Mouse (Mus musculus): ENCODE results near the gene Vstm2a.
A peak's percentile ranks its signal among the peaks of the same experiment; 100 is the strongest.

Gene Vstm2a

DNA sequence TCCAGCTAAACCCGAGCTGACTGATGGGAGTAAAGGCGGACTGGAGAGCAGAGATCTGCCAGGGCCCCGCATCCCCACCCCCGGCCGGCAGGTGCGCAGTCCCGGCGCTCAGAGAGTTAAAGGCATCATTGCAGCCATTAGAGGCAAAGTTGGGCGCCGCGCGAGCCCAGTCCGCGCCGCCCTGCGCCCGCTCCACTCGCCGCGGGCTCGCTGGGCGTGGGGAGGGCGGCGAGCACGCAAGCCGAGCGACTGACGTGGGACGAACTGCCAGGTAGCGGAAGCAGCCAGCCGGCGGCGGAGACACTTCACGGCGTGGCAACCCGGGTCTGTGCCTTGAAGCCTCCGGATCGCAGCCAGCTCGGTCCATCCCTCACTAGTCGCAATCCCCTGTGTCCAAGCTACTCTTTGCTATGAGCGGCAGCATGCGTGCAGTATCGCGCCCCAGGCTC lies at the start of gene Vstm2a:
Gene Vstm2a (plus strand): TSS at position 252 of the 449 bp plus-strand sequence.
- no peak for DNase-seq (ENCODE audit: low read depth, low spot score)

DNA sequence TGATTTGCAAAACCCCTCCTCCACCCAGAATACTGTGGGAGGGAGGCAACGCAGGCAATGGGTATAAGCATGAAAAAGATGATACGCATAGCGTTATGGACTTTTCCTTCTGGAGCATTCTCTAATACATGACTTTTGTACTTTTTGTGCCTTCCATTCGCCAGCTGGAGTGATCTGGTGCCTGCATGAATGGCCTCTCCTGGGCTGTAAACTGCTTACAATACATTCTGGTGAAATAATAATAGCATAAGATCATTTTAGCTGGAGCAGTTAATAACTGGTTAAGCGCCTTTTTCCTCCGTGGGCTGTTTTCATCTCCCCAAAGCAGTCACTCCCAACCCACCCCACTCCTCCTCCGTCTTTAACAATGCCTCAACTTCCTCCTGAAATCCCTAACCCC lies 513 bp upstream of the Vstm2a start:
- no peak for DNase-seq (ENCODE audit: low read depth, low spot score)

- DNase-seq (ENCODE audit: low read depth, low spot score) = no peak
Observed at GRCm38 (mm10) chr11:16258300-16258699, 776 bp downstream of the Vstm2a start.

DNA sequence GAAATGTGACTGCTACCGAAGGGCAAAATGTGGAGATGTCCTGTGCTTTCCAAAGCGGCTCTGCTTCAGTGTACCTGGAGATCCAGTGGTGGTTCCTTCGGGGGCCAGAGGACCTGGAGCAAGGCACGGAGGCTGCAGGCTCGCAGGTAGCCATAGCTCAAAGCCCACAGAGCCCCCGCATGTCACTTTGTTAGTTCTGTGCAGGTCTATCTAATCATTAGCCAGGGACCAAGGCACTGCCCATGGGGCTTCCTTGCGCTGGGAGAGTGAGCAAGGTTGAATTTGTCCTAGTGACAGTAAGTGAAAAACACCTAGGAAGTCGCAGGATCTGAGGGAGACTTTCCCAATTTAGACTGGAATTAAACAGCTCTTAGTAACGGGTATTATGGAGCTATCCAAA lies 2.4 kb downstream of the Vstm2a start:
- DNase-seq (ENCODE audit: low read depth, low spot score) = no peak

- DNase-seq (ENCODE audit: low read depth, low spot score) = no peak
Observed at GRCm38 (mm10) chr11:16260764-16261578, 3.4 kb downstream of the Vstm2a start.

DNA sequence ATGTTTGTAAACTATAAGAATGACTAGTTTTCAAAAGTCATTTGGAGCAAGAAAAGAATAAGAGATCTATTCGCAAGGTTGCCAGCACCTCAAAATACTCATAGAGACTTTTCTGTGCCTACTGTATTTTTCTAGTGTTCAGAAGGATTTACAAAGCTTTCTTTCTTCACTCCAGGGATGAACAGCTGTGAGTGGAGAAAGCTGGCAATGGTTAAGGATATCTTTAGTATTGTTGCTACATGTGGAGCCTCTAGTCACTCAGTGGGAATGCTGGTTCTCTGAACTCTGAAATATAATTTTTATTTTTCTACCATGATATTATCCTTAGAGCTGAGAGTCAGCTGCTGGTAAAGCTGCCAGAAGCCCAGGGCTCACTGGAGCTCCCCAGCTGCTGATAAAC lies 10.9 kb downstream of the Vstm2a start:
- DNase-seq (ENCODE audit: low read depth, low spot score) = no peak

GRCm38 (mm10) chr11:16290381-16290780 lies 32.9 kb downstream of the Vstm2a start:
- no peak for DNase-seq (ENCODE audit: low read depth, low spot score)

GRCm38 (mm10) chr11:16292960-16293359 lies 35.4 kb downstream of the Vstm2a start:
- no peak for DNase-seq (ENCODE audit: low read depth, low spot score)

DNA sequence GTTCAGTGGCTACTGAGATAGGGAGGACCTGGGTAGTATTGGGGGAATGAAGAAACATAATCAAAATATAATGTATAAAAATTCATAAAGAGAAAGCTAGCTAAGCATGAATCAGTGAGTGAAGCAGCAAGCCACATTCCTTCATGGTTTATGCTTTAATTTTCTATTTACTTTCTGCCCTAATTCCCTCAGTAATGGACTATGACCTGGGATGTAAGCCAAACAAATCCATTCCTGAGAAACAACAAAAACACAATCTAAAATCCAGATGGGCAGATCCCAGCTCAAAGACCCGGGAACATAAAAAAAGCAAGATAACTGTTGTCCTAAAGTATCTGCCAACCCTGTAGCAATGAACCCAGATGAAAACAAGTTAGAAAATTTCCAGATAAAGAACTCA lies 39.0 kb downstream of the Vstm2a start:
- DNase-seq (ENCODE audit: low read depth, low spot score) = no peak

- no peak for DNase-seq (ENCODE audit: low read depth, low spot score)
Observed at GRCm38 (mm10) chr11:16299492-16299891, 42.0 kb downstream of the Vstm2a start.

DNA sequence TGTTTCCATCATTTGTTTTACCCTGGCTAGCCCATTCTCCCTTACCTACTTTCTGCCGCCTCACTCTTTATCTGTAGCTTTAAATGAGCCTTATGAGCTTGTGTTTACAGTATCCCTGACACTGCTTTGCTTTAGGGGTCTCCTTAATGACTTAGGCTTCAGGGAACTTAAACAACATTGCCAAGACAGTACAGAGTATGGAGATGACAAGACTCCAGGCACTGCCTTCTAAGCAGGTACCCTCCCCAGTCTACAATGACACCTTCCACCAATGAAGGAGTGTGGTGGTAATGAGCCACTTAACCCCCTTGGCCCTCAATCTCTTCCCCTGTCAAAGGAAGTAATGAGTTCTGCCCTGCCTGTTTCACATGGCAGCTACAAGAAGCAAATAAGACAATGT lies 42.4 kb downstream of the Vstm2a start:
- no peak for DNase-seq (ENCODE audit: low read depth, low spot score)

- DNase-seq (ENCODE audit: low read depth, low spot score) = no peak
Observed at GRCm38 (mm10) chr11:16300709-16301108, 43.2 kb downstream of the Vstm2a start.

DNA sequence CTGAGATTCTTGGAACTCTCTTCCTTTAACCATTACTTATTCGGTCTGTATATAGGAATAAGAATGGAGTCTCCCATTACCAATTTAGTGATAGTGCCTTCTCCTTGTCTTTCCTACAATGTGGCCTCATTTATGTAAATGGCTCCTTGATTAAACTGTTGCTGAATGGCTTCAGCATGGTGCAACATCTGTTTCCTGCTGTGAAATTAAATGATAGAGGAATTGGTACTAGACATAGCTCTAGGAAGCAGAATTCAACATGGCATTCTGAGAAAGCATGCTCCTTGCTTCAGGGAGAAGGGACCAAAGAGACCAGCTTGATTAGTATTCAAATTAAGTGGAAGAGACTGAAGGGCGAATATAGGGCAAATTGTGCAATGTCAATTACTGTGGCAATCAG lies 57.6 kb downstream of the Vstm2a start:
- DNase-seq (ENCODE audit: low read depth, low spot score) = no peak

GRCm38 (mm10) chr11:16345179-16345578 lies 87.7 kb downstream of the Vstm2a start:
- no peak for DNase-seq (ENCODE audit: low read depth, low spot score)

DNA sequence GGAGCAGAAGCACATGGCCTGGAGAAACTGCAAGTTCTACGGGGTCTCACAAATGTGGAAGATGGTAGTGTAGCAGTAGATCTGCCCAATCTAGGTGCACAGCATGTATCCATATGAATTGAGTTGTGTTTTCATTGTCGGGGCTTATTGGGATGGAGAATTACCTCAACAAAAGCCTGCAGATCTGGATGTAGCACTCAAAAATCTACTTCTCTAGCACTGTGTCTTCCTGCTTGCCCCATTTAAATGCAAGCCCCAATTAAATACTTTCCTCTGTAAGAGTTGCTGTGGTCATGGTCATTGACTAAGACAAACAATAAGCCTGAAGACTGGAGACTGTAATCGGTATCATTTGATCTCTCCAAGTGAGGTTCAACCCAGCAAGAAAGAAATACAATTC lies 88.2 kb downstream of the Vstm2a start:
- no peak for DNase-seq (ENCODE audit: low read depth, low spot score)

GRCm38 (mm10) chr11:16351915-16352314 lies 94.4 kb downstream of the Vstm2a start:
- no peak for DNase-seq (ENCODE audit: low read depth, low spot score)

DNA sequence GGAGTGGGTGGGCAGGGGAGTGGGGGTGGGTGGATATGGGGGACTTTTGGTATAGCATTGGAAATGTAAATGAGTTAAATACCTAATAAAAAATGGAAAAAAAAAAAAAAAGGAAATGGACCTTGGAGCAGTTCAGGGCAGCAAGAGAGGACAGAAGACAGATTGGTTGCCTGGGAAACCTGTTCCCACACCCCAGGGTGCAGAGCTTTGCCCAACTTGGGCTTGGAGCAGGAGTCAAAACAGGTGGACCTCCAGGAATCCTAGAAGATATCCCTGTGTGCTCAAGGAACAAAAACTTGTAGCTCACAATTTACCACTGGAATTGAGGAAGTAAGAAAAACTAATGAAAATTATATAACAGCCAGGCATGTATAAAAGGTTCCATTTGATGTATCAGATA lies 96.8 kb downstream of the Vstm2a start:
- no peak for DNase-seq (ENCODE audit: low read depth, low spot score)

DNA sequence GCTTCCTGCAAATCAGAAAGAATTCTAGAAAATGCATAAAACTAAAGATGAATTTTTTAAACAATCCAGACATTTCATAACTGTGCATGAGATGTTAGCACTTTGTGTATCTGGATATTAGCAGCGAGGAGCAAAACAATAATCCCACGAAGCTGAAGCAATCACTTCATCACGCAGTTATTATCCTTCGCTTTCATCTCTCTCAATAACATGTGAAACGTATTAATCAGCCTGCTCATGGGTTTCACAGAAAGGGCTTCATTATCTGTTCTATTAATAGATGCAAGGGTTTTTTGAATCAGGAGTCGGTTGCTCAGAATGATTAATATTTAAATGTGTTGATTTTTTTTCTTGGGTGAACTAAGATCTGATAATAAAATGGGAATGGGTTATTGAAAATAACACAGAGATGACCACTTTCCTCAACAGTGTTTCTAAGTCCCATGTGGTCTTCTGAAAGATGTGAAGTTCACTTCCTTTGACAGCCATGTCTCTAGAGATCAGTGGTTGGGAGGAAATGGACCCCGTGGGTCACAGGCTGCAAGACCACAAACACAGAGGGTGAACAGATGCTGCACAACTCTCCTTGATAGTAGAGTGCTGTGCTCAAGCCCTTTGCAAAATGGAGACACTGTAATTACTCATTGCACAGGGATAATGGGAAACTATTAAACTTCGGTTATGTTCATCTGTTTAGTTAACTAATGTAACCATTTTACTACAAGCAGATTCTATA lies 109.5 kb downstream of the Vstm2a start:
- DNase-seq (ENCODE audit: low read depth, low spot score) = no peak

DNA sequence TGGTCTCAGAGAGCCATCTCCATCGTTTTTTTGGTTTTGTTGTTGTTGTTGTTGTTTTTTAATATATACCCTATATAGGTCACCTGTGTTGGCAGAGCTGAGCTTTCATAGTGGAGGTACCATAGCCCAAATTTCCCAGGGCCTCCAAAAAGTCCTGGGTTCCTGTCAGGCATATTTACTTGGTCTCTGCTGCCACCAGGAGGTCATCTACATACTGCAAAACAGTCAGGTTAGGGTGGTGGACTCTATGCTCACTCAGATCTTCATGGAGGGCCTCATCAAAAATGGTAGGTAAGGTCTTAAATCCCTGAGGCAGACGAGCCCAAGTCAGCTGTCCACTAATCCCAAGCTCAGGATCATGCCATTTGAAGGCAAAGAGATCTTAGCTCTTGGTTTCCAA lies 146.1 kb downstream of the Vstm2a start:
- peak; percentile 21 for DNase-seq (ENCODE audit: low read depth, low spot score)

DNA sequence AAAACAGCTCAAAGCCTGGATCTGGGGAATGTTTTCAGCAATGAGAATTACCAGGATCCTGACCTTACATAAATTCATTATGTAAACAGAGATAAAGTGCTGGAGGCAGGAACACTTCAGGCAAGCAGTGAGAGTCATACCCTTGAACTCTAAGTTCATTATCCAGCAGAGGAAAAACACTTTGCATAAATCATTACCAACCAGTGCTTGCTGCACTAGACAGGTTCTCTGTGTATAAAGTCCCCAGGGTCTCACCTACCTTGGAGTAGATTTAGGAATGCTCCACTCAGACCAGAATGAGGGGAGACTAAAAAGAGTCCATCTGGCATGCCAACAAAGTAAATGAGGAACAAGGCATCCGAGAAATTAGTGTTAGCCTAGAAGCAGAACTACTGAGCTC lies 154.2 kb downstream of the Vstm2a start:
- DNase-seq (ENCODE audit: low read depth, low spot score) = peak; percentile 26

- peak; percentile 67 for DNase-seq (ENCODE audit: low read depth, low spot score)
Observed at GRCm38 (mm10) chr11:16412609-16413008, 155.1 kb downstream of the Vstm2a start.

- DNase-seq (ENCODE audit: low read depth, low spot score) = no peak
Observed at GRCm38 (mm10) chr11:16413077-16413644, 155.6 kb downstream of the Vstm2a start.
